Mouse (Mus musculus): ENCODE data around the gene Gmeb2. TPM values are rescaled to one million over a fixed set of nuclear protein-coding genes. Genes with fewer than 3 reads are reported as not detected.
"Not testable (repeated sequence)": the region's sequence is repeated elsewhere in the genome, so short reads cannot be mapped to it uniquely, and the experiment has no call there.

Gene Gmeb2
- polyA plus RNA-seq (2015; fragmentation: Nextera tagmentation; extraction: Ambion mirVana), result 9.6 and 10.8 TPM in 2 replicates

DNA sequence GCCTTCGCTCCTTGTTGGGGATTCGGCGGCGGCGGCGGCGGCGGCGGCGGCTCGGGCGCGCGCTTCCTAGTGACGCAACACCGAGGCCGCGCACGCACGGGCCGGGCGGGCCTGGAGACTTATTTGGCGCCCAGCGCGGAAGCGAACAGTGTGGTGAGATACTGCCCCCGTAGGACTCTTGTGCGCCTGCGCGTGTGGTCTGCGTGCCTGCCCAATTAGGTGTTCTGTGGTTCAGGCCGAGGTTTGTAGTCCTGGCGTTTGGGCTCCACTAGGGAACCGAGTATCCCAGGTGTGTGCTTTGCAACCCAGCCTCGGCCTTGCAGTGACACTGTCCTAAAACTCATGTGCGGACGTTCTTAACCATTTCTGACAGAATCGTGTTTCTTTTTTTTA is at the start of gene Gmeb2:
Gene Gmeb2, minus strand, starts transcription at position 78 of the 393 bp plus-strand sequence.
- H3K9ac ChIP-seq, result peak within 1 kb of the TSS; percentile 93
- 1% methylated on average over 38 of the region's 38 CpGs for WGBS (ENCODE audit: insufficient replicate concordance)
- H3K4me2 ChIP-seq, result peak within 1 kb of the TSS; percentile 78
- H3K9me3 ChIP-seq (replicated peaks); H3K27me3 ChIP-seq: not testable (repeated sequence)
- peaks cover 28% of the 10 kb centered on the region for H3K36me3 ChIP-seq (replicated peaks)
- H3K4me1 ChIP-seq (replicated peaks), result peaks cover 46% of the 10 kb centered on the region
- ATAC-seq (ENCODE audit: insufficient read depth), result peak; percentile 95
- peak within 1 kb of the TSS; percentile 87 for H3K4me3 ChIP-seq (replicated peaks)
- peak within 1 kb of the TSS; percentile 95 for H3K27ac ChIP-seq (replicated peaks)

DNA sequence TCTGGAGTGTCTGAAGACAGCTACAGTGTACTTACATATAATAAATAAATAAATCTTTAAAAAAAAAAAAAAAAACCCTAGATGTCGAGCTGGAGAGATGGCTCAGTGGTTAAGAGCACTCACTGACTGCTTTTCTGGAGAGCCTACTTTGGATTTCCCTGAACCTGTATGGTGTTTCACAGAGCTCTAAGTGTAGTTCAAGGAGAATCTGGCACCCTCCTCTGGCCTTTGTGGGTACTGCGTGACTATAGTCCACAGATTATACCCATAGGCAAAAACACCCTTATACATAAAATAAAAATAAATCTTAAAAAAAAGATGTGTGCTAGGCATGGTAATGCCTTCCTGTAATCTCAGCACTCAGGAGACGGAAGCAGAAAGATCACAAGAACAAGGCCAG is 46.2 kb upstream of the Gmeb2 start:
- peak; percentile 58 for ATAC-seq (ENCODE audit: insufficient read depth)
- no peaks in the 10 kb centered on the region for H3K4me1 ChIP-seq (replicated peaks)
- no peak overlapping the region for H3K4me2 ChIP-seq
- no peaks in the 10 kb centered on the region for H3K27me3 ChIP-seq
- no peak overlapping the region for H3K4me3 ChIP-seq (replicated peaks)
- H3K9ac ChIP-seq, result no peak overlapping the region
- H3K9me3 ChIP-seq (replicated peaks), result no peaks in the 10 kb centered on the region
- H3K27ac ChIP-seq (replicated peaks), result no peak overlapping the region
- WGBS (ENCODE audit: insufficient replicate concordance), result 45% methylated on average over 3 of the region's 3 CpGs
- H3K36me3 ChIP-seq (replicated peaks), result peaks cover 84% of the 10 kb centered on the region

DNA sequence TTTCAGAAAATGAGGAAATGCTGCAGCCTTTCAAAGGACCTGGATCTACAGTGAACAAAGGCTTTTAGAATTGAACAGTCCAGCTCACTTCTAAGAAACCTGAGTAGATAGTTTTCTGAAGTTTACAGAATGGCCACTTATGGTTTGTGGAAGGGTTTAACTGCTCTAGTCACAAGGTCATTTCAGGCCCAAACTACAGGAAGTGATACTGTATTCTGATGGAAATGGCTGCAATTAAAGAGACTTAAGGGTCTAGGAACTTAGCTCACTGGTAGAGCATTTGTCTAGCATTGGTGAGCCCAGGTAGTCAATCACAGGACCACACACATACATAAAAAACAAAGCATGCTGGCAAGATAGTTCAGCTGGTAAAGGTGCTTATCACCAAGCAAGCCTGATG is 44.7 kb upstream of the Gmeb2 start:
- Histone ChIP-seq H3K9me3 (replicated peaks) (no peaks in the 10 kb centered on the region), H3K36me3 (replicated peaks) (peaks cover 85% of the 10 kb centered on the region), H3K4me2 (no peak overlapping the region), H3K4me1 (replicated peaks) (no peaks in the 10 kb centered on the region), H3K27ac (replicated peaks) (no peak overlapping the region), H3K4me3 (replicated peaks) (no peak overlapping the region), H3K27me3 (no peaks in the 10 kb centered on the region), H3K9ac (no peak overlapping the region)
- no peak for ATAC-seq (ENCODE audit: insufficient read depth)

DNA sequence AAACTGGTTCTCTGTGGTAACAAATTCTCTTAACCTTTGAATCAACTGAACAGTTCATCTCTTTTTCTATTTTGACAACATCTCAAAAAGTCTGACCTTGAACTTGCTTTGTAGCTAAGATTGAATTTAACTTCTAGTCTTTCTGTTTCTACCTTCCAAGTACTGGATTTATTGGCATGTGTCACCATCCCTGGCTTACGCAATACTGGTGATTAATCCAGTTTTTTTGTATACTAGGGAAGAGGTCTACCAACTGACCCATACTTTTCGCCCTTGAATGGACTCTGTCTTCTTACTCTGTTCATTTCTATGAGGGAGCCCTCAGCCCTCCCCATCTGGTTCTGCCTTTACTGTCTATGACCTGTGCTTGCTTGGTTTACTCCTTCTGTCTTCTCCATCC is 38.3 kb upstream of the Gmeb2 start:
- Histone ChIP-seq H3K27ac (replicated peaks) (no peak overlapping the region), H3K9me3 (replicated peaks) (no peaks in the 10 kb centered on the region), H3K4me3 (replicated peaks) (no peak overlapping the region), H3K36me3 (replicated peaks) (peaks cover 93% of the 10 kb centered on the region), H3K9ac (no peak overlapping the region), H3K4me1 (replicated peaks) (no peaks in the 10 kb centered on the region), H3K4me2 (no peak overlapping the region), H3K27me3 (no peaks in the 10 kb centered on the region)
- no peak for ATAC-seq (ENCODE audit: insufficient read depth)
- WGBS (ENCODE audit: insufficient replicate concordance), result 73% methylated on average over 2 of the region's 2 CpGs

DNA sequence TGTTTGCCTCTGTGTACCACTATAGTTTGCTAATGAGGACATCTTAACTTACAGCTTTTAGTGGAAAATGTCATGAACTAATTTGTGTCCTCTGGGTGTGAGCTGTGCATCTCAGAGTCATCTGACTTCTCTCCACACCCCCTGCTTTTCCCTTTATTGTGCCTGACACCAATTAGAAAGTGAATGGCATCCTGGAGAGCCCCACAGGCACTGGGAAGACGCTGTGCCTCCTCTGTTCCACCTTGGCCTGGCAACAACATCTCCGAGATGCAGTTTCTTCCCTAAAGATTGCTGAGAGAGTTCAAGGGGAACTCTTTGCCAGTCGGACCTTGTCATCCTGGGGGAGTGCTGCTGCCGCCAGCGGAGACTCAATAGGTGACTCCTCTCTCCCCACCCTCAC is 34.3 kb upstream of the Gmeb2 start:
- Histone ChIP-seq H3K4me2 (no peak overlapping the region), H3K4me3 (replicated peaks) (no peak overlapping the region), H3K36me3 (replicated peaks) (peaks cover 61% of the 10 kb centered on the region), H3K9me3 (replicated peaks) (no peaks in the 10 kb centered on the region), H3K27me3 (peaks cover 15% of the 10 kb centered on the region), H3K27ac (replicated peaks) (no peak overlapping the region), H3K4me1 (replicated peaks) (peaks cover 20% of the 10 kb centered on the region), H3K9ac (no peak overlapping the region)
- WGBS (ENCODE audit: insufficient replicate concordance), result 69% methylated on average over 5 of the region's 5 CpGs
- ATAC-seq (ENCODE audit: insufficient read depth), result no peak

DNA sequence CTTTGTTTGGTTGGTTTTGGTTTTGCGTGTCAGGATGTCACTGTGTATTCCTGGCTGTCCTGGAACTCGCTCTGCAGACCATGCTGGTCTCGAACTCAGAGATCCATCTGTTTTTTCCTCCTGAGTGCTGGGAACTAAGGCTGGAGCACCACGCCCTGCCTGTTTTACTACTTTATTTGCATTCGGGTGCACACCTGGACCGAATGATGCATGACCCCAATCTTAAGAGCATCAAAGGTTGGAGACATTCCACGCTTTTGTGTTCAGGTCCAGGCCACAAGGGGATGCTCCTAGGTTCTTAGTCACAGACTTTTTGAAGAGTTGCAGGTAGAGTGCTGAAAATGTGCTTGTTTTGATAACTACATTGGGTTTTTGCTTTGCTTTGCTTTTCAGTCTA is 32.3 kb upstream of the Gmeb2 start:
- Histone ChIP-seq H3K36me3 (replicated peaks) (peaks cover 43% of the 10 kb centered on the region), H3K27me3 (peaks cover 36% of the 10 kb centered on the region), H3K4me1 (replicated peaks) (peaks cover 20% of the 10 kb centered on the region), H3K9ac (peak overlapping the region; percentile 63), H3K27ac (replicated peaks) (peak overlapping the region; percentile 96), H3K9me3 (replicated peaks) (no peaks in the 10 kb centered on the region), H3K4me2 (peak overlapping the region; percentile 80), H3K4me3 (replicated peaks) (peak overlapping the region; percentile 80)
- ATAC-seq (ENCODE audit: insufficient read depth), result 0 out of 2 replicates have a peak, but pooled peaks have one; percentile 4
- 13% methylated on average over 7 of the region's 7 CpGs for WGBS (ENCODE audit: insufficient replicate concordance)

DNA sequence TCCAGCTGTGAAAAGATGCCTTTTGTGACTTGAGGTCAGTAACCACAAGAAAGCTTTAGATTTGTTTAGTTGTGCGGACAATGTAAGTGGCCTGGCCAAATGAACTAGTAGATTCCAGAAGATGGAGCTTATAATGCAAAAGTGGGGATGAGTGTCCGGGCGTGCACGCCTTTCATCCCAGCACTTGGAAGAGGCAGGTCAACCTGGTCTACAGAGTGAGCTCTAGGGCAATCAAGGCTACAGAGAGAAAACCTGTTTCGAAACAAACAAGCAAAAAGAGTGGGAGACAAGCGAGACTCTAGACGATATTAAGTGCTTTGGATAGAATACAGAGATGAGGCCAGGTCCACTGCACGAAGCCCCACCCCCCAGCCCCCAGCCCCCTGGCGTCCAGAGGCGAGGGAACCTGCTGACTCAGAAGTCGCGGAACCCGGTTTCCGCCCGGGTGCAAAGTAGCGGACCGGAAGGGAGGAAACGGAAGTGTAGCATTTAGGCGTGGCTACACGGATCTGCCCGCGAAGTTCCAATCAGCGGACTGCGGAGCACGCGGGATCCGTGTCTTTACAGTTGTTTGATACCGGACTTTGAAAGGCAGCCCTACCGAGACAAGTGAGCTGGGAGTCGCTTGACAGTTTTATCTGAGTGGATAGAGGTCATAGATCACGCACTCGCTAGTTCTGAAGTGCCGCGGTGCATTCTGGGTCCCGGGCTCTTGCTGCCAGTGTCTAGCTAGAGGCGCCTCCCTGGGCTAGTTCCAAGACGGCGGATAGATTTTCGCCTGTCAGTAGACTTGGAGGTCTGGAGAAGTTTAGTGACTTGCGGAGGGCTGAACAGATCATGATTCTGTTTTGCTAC is 31.6 kb upstream of the Gmeb2 start, which contains the start of gene Rtel1:
Gene Rtel1, plus strand, starts transcription at position 492 of the 855 bp plus-strand sequence.
- Histone ChIP-seq H3K9ac (peak within 1 kb of the TSS; percentile 63), H3K4me3 (replicated peaks) (peak within 1 kb of the TSS; percentile 80), H3K9me3 (replicated peaks) (no peaks in the 10 kb centered on the region), H3K27ac (replicated peaks) (peak within 1 kb of the TSS; percentile 96), H3K27me3 (peaks cover 42% of the 10 kb centered on the region), H3K4me2 (peak within 1 kb of the TSS; percentile 80), H3K36me3 (replicated peaks) (peaks cover 36% of the 10 kb centered on the region), H3K4me1 (replicated peaks) (peaks cover 20% of the 10 kb centered on the region)
- ATAC-seq (ENCODE audit: insufficient read depth), result peak; percentile 94
- WGBS (ENCODE audit: insufficient replicate concordance), result 4% methylated on average over 40 of the region's 40 CpGs

DNA sequence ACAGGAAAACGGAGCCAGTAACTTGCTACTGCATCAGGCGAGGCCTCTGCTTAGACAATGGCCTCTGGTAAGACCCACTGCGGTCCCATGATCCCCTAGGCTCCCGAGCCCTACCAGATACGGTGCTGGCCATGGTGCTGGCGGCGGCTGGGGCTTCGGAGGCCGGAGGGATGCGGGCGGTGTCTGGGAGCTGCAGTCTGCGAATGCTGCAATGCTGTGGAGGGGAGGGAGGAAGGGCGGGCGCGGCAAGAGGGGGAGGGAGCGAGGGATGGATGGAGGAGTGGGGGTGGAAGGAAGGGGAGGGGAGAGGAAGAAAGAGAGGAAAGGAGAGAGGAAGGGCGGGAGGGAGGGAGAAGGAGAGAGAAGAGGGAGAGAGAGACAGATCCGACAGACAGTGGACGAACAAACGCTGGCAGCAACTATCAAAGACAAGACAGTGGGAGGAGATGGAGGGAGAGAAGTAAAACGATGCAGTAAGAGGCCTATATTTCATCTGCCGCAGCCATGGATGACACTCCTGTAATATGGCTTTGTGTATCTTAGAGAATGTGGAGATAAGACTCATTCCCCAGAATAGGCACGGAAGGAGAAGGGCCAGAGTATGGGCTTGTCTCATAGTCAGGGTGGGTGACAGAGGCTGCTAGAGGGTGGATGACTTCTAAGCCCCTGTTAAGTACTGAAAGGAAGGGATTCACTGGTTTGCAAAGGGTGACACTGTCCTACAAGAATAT is 26.4 kb upstream of the Gmeb2 start, which contains the start of gene Stmn3:
Gene Stmn3, minus strand, starts transcription at position 421 of the 731 bp plus-strand sequence.
- no peaks in the 10 kb centered on the region for H3K9me3 ChIP-seq (replicated peaks)
- H3K4me1 ChIP-seq (replicated peaks), result peaks cover 9% of the 10 kb centered on the region
- no peak within 1 kb of the TSS; the same call in none of the 2 replicates for H3K4me2 ChIP-seq
- no peak for ATAC-seq (ENCODE audit: insufficient read depth)
- WGBS (ENCODE audit: insufficient replicate concordance), result 5% methylated on average over 23 of the region's 23 CpGs
- no peaks in the 10 kb centered on the region for H3K36me3 ChIP-seq (replicated peaks)
- no peak within 1 kb of the TSS for H3K9ac ChIP-seq
- H3K27ac ChIP-seq (replicated peaks), result no peak within 1 kb of the TSS
- 0 out of 2 replicates have a peak within 1 kb of the TSS, but pooled peaks have one; percentile 4 for H3K4me3 ChIP-seq (replicated peaks)
- peaks cover 86% of the 10 kb centered on the region for H3K27me3 ChIP-seq

DNA sequence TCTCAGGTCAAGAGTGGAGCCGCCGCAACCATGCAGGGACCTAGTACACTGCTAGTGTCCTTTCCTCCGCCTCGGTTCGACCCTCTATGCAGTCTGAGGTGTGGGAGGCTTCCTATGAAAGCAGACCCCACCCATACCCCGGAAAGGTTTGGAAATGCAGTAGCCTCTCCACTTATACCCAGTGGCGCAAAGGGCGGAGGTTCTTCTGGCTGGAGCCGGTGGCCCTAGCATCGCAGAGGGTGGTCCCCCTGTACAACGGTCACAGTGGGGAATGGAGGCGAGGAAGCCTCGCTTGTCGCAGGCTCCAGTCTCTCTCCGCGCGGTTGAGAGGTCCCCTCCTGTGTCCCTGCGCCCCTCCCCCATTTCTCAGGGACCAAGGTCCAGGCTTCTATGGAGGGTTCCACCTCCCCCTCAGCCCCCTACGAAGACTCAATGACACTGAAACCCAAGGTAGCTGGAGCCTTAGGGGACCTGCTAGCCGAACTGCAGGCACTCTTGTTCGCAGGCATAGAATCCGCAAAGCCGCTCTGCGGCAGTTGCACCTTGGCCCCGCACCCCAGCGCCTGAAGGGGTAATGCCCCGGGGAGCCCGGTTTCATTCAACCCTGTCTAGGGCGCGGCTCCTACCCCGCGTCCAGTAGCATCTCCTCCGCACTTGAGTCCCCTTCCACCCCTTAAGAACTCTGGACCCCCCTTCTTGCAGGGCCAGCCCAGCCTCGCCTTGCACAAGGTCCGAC is 25.7 kb upstream of the Gmeb2 start:
- H3K4me3 ChIP-seq (replicated peaks), result 0 out of 2 replicates have a peak overlapping the region, but pooled peaks have one; percentile 4
- 0 out of 2 replicates have a peak, but pooled peaks cover 5% of the 10 kb centered on the region for H3K4me1 ChIP-seq (replicated peaks)
- no peak overlapping the region for H3K27ac ChIP-seq (replicated peaks)
- peaks cover 89% of the 10 kb centered on the region for H3K27me3 ChIP-seq
- no peak overlapping the region for H3K9ac ChIP-seq
- no peaks in the 10 kb centered on the region for H3K36me3 ChIP-seq (replicated peaks)
- H3K9me3 ChIP-seq (replicated peaks), result no peaks in the 10 kb centered on the region
- no peak for ATAC-seq (ENCODE audit: insufficient read depth)
- WGBS (ENCODE audit: insufficient replicate concordance), result 5% methylated on average over 35 of the region's 35 CpGs
- no peak overlapping the region; the same call in none of the 2 replicates for H3K4me2 ChIP-seq

DNA sequence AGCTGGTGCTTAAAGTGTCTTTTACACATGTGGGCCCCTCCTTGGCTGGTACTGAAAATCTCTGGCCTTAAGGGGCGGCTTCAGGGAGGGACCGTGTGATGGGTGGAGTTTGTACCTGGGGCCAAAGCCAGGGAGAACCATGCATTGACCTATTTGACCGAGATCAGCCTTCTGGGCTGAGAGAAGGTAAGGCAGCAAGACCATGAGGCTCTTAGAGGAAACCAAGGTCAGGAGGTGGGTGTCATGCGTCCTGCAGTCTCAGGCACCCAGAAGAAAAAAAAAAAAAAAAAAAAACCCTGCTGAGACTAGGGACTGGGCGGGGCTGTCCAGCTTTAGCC is 25.1 kb upstream of the Gmeb2 start:
- Histone ChIP-seq H3K9ac (no peak overlapping the region), H3K27ac (replicated peaks) (no peak overlapping the region), H3K4me1 (replicated peaks) (0 out of 2 replicates have a peak, but pooled peaks cover 5% of the 10 kb centered on the region), H3K9me3 (replicated peaks) (no peaks in the 10 kb centered on the region), H3K4me2 (no peak overlapping the region), H3K36me3 (replicated peaks) (no peaks in the 10 kb centered on the region), H3K27me3 (peaks cover 89% of the 10 kb centered on the region), H3K4me3 (replicated peaks) (no peak overlapping the region)
- no peak for ATAC-seq (ENCODE audit: insufficient read depth)
- 14% methylated on average over 5 of the region's 5 CpGs for WGBS (ENCODE audit: insufficient replicate concordance)
